Mouse (Mus musculus) liver, postnatal 0 days (tissue): ENCODE measurements at regions not wholly inside any gene's neighbourhood (a gene's known extent, or its start where the extent isn't known, plus 50 kb on each side); places are given as distances from the start of the nearest gene placed in this dataset.

Experiments used
- ATAC-seq: fragments of 200-750 bp; cut with Nextera tagmentation; 2 replicates; pipeline ENCODE4 v1.8.0; 2017; ENCODE audit warnings: mild to moderate bottlenecking, moderate library complexity
- DNase-seq: peaks from one replicate; pipeline ENCODE4 v3.0.0-alpha.2; 2016
- H3K27ac ChIP-seq: fragments of 300-500 bp; sonication (generic); 2 replicates; pipeline ENCODE4 v1.5.1; 2014; ENCODE audit warnings: antibody characterized with exemption, moderate library complexity, mild to moderate bottlenecking, low read depth
- H3K27me3 ChIP-seq: fragments of 300-500 bp; sonication (generic); 2 replicates; pipeline ENCODE4 v1.6.1; 2014; ENCODE audit warnings: low read length, control low read depth, mixed read lengths; ENCODE audit not compliant: insufficient read depth
- H3K36me3 ChIP-seq: fragments of 300-500 bp; sonication (generic); replicated peaks from 2 replicates; pipeline ENCODE4 v1.6.1; 2014; ENCODE audit warnings: mild to moderate bottlenecking, control low read depth, low read length, moderate library complexity, mixed read lengths; ENCODE audit not compliant: insufficient read depth
- H3K4me1 ChIP-seq: fragments of 300-500 bp; sonication (generic); 2 replicates; pipeline ENCODE4 v1.6.1; 2014; ENCODE audit warnings: antibody characterized with exemption, mild to moderate bottlenecking, control low read depth; ENCODE audit not compliant: insufficient read depth
- H3K4me2 ChIP-seq: fragments of 300-500 bp; sonication (generic); 2 replicates; pipeline ENCODE4 v1.6.1; 2014; ENCODE audit warnings: low read depth, mild to moderate bottlenecking, low read length, moderate library complexity, mixed read lengths
- H3K4me3 ChIP-seq: fragments of 300-500 bp; sonication (generic); 2 replicates; pipeline ENCODE4 v1.5.1; 2014; ENCODE audit warnings: low read depth, low read length
- H3K9ac ChIP-seq: fragments of 300-500 bp; sonication (generic); replicated peaks from 2 replicates; pipeline ENCODE4 v1.6.1; 2014; ENCODE audit warnings: mild to moderate bottlenecking, moderate library complexity
- H3K9me3 ChIP-seq: fragments of 300-500 bp; sonication (generic); 2 replicates; pipeline ENCODE4 v1.6.1; 2016; ENCODE audit warnings: mild to moderate bottlenecking, control low read depth, low read length, mixed read lengths
- CTCF ChIP-seq: sonication (generic); IDR thresholded peaks from 2 replicates; pipeline ENCODE4 v1.5.1; 2016; ENCODE audit warnings: antibody characterized with exemption, low read depth
- EP300 ChIP-seq: IDR thresholded peaks from 2 replicates; pipeline ENCODE4 v1.6.1; 2016; ENCODE audit warnings: antibody characterized with exemption, low read depth, mild to moderate bottlenecking
- WGBS: fragments of 180-500 bp; shearing (Covaris S2); extraction: QIAGEN DNeasy Blood & Tissue Kit; methylation state at CpG from one replicate; pipeline ENCODE4 v1.1.7; 2014; ENCODE audit not compliant: insufficient replicate concordance; 5-methylcytosine and 5-hydroxymethylcytosine counted together

DNA sequence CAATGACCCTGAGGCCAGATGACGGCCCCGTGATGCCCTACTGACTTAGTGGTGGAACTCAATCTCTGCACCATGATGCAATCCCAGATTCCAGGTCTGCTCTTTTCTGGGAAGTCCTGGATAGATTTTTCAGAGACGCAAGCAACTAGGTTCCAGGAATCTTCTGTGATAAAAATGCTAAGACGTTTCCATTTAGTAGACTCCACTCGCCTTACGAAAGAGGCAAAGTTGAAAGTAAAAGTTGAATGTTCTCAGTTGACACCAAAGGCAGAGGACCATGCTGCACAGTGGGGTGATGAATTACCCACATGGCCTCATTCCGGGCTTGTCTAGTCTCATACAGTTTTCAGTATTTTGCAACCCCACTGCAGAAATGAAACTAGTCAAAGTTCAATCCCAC lies 139.6 kb upstream of the Igf1 start:
- H3K4me1 ChIP-seq, result peaks cover 9% of the 10 kb centered on the region
- TF ChIP-seq EP300 (no peak), CTCF (no peak)
- ATAC-seq, result peak; percentile 38; the same call in 1 of the 2 replicates

DNA sequence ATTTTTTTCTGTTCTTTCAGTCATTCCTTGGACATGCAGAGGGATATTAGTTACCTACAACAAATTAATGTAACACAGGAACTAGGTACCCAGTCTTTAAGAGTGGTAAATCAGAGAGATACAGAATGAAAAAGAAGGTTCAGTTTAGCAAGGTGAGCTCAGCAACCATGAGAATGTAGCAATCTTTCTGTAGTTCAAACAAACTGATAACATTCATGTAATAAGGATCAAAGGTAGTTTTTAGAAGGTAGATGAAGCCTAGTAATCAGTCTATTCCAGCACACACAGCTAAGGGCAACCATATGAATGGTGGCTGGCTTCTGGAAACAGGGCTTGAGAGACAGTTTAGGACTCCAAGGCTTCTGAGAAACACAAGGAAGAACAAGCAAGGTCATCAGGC lies 138.1 kb upstream of the Igf1 start:
- no peaks in the 10 kb centered on the region for H3K36me3 ChIP-seq
- H3K4me1 ChIP-seq, result peaks cover 9% of the 10 kb centered on the region
- H3K4me2 ChIP-seq, result no peak overlapping the region
- no peak for DNase-seq
- no peak overlapping the region for H3K27ac ChIP-seq
- H3K9me3 ChIP-seq, result no peaks in the 10 kb centered on the region
- no peak overlapping the region for H3K4me3 ChIP-seq
- H3K9ac ChIP-seq, result no peak overlapping the region
- H3K27me3 ChIP-seq, result no peaks in the 10 kb centered on the region
- peak; percentile 58 for ATAC-seq
- TF ChIP-seq EP300 (no peak), CTCF (no peak)

More for the DNA sequence above, 139.6 kb upstream of the Igf1 start:
- H3K9me3 ChIP-seq, result no peaks in the 10 kb centered on the region
- no peaks in the 10 kb centered on the region for H3K27me3 ChIP-seq
- H3K4me3 ChIP-seq, result no peak overlapping the region
- 61% methylated on average over 7 of the region's 7 CpGs for WGBS
- H3K27ac ChIP-seq, result no peak overlapping the region
- no peak for DNase-seq
- H3K4me2 ChIP-seq, result no peak overlapping the region
- H3K36me3 ChIP-seq, result no peaks in the 10 kb centered on the region
- H3K9ac ChIP-seq, result no peak overlapping the region

DNA sequence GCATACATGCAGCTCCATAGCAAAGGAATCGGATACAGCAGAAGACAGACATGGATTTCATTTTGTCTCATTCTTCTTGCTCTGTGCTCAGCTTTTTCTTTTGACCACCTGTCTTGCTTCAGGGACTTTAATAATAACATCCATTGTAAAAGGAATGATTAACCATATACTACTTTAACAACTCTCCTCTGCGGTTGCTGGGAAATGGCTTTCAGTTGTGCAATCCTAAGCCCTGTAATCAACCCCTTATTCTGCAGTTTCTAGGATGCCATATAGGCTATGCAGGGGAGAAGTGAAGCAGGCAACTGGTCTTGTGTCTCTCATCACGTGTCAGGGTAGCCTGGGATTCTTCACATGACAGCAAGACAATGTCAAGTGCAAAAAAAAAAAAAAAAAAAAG lies 135.8 kb upstream of the Igf1 start:
- Histone ChIP-seq H3K36me3 (no peaks in the 10 kb centered on the region), H3K9me3 (no peaks in the 10 kb centered on the region), H3K9ac (no peak overlapping the region), H3K4me2 (no peak overlapping the region), H3K27ac (no peak overlapping the region), H3K4me3 (no peak overlapping the region), H3K4me1 (peaks cover 9% of the 10 kb centered on the region), H3K27me3 (no peaks in the 10 kb centered on the region)
- no peak for DNase-seq
- 67% methylated on average over 3 of the region's 3 CpGs for WGBS
- no peak for ATAC-seq
- TF ChIP-seq EP300 (no peak), CTCF (no peak)

DNA sequence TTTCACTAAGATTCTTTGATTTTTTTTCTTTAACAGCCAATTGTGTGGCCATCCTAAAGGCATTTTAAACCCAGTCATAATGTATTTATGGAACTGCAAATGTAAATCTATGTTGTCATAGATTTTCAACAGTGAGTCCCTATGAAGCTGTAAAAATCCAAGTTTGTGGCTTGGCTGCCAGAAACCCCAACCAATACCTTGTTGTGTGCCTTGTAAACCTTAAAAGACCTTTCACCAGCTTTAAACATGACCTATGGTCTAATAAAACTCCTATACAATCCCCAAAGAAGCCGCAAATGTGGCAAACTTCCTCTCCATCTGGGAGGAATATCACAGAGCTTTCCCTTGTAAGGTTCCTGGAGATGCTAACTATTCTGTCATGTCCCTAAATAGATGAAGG lies 125.4 kb upstream of the Igf1 start:
- H3K27me3 ChIP-seq, result no peaks in the 10 kb centered on the region
- H3K27ac ChIP-seq, result no peak overlapping the region
- no peak overlapping the region for H3K4me2 ChIP-seq
- ATAC-seq (no peak), DNase-seq (no peak)
- TF ChIP-seq EP300, result no peak
- no peak for TF ChIP-seq CTCF
- no peak overlapping the region for H3K9ac ChIP-seq
- WGBS, result 78% methylated on average over 1 of the region's 1 CpGs
- no peaks in the 10 kb centered on the region for H3K9me3 ChIP-seq
- no peaks in the 10 kb centered on the region for H3K4me1 ChIP-seq
- no peak overlapping the region for H3K4me3 ChIP-seq
- no peaks in the 10 kb centered on the region for H3K36me3 ChIP-seq

DNA sequence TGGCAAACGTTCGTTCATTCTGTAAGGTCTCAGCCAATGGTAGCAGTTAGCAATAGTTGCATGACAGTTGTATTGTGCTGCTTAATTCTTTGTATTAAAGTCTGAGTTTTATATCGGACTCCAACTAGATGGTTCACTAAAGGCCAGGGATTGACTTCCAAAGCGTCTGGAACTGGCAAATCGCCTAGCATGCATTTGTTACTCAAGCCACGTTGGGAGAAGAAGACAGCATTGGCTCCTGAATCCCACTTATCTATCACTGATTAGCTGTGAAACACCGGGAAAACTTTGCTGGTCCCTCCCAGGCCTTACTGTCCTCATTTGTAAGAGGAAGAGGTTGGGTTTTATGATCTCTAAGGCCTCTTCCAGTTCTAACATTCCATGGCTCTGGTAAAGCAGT lies 124.8 kb upstream of the Igf1 start:
- Histone ChIP-seq H3K9me3 (no peaks in the 10 kb centered on the region), H3K27ac (no peak overlapping the region), H3K4me1 (no peaks in the 10 kb centered on the region), H3K36me3 (no peaks in the 10 kb centered on the region), H3K9ac (no peak overlapping the region), H3K4me2 (no peak overlapping the region), H3K4me3 (no peak overlapping the region), H3K27me3 (no peaks in the 10 kb centered on the region)
- TF ChIP-seq CTCF (no peak), EP300 (no peak)
- DNase-seq, result no peak
- WGBS, result 63% methylated on average over 7 of the region's 7 CpGs
- ATAC-seq, result no peak

DNA sequence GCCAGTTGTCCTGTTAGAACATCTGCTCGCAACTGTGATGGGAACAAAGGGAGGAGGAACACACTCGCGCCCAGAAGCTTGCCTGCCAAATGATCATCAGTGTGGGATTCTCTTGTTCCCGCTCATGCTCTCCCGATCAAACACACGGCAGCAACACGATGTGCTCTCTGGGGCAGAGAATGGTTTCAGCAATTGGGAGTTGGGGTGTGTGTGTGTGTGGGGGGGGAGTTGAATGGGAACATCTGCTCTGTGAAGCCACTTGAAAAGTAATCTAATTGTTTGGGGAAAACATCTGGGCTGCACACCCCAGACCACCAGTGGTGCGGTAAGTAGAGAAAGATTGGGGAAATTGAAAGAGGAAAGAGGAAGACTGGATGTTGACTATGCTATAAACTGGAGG lies 117.7 kb upstream of the Igf1 start:
- no peak overlapping the region for H3K9ac ChIP-seq
- no peak for DNase-seq
- H3K4me2 ChIP-seq, result no peak overlapping the region
- no peaks in the 10 kb centered on the region for H3K9me3 ChIP-seq
- no peak for ATAC-seq
- no peaks in the 10 kb centered on the region for H3K36me3 ChIP-seq
- no peaks in the 10 kb centered on the region for H3K4me1 ChIP-seq
- H3K27me3 ChIP-seq, result no peaks in the 10 kb centered on the region
- H3K27ac ChIP-seq, result no peak overlapping the region
- 78% methylated on average over 8 of the region's 8 CpGs for WGBS
- TF ChIP-seq EP300, result no peak
- TF ChIP-seq CTCF, result no peak
- H3K4me3 ChIP-seq, result no peak overlapping the region

DNA sequence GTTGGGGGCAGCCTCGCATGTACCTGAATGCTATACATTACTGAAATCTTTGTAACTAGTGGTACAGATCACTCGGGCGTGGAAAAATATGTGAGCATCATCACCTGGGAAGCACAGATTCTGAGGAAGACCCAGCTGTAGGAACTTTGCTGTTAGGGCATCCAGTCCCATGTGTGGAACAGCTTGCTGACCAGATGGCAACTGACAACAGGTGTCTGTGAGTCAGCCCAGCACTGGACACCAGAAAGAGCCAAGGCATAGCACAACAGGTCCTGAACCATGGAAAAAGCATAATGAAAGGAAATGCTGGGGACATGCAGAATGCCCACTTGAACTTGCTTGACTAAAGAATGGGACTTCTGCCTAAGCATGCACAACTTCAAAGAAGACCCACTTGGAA lies 115.3 kb upstream of the Igf1 start:
- H3K36me3 ChIP-seq, result no peaks in the 10 kb centered on the region
- no peak overlapping the region for H3K27ac ChIP-seq
- H3K27me3 ChIP-seq, result no peaks in the 10 kb centered on the region
- H3K9me3 ChIP-seq, result no peaks in the 10 kb centered on the region
- TF ChIP-seq EP300 (no peak), CTCF (no peak)
- DNase-seq, result no peak
- no peaks in the 10 kb centered on the region for H3K4me1 ChIP-seq
- no peak overlapping the region for H3K9ac ChIP-seq
- WGBS, result 75% methylated on average over 3 of the region's 3 CpGs
- ATAC-seq, result no peak
- no peak overlapping the region for H3K4me2 ChIP-seq
- no peak overlapping the region for H3K4me3 ChIP-seq
